Mouse (Mus musculus) spleen, adult 2 months (tissue): Measurements from ENCODE around the gene Cyp2s1.

ENCODE experiments used
- CTCF ChIP-seq: fragments of 200-500 bp; IDR thresholded peaks from 2 replicates; pipeline ENCODE4 v1.5.1; 2011; ENCODE audit warnings: mild to moderate bottlenecking, inconsistent platforms; ENCODE audit not compliant: insufficient read depth, insufficient read length, insufficient replicate concordance; ENCODE audit errors: extremely low read depth
- POLR2A ChIP-seq: fragments of 200-500 bp; IDR thresholded peaks from 2 replicates; pipeline ENCODE4 v1.6.1; 2011; ENCODE audit warnings: low read depth, low read length, inconsistent platforms

DNA sequence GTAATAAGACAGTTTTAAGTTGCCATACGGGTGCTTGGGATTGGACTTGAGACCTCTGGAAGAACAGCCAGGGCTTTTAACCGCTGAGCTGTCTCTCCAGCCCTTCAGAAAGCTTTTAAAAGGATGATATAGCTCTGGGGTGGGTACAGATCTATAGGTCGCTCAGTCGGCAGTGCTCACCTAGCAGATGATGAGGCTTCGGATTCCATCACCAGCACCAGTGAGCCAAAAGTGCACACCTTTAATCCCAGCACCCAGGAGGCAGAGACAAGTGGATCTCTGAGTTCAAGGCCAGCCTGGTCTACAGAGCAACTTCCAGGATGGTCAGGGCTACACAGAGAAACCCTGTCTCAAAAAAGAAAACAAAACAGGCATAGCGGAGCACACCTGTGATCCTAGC, 15.7 kb downstream of the Cyp2s1 start:
- TF ChIP-seq CTCF (no peak), POLR2A (no peak)
